Mouse (Mus musculus): ENCODE results near the gene Arl4d.

GRCm38 (mm10) chr11:101635660-101636059 is 29.7 kb upstream of the Arl4d start:
- no peak for TF ChIP-seq POLR2A (IDR thresholded peaks at IDR 0.05; ENCODE audit: extremely low read depth, insufficient read depth, low read length)
- no peak for TF ChIP-seq CTCF (IDR thresholded peaks at IDR 0.05; ENCODE audit: low read depth, low read length)

All from liver, adult 2 months (tissue).